In genomic region chr11:116853512-116853928, GRCm38 (mm10) we compare ENCODE assay signal across 8 mouse cellular contexts. TPM values are rescaled to one million over a fixed set of nuclear protein-coding genes. Genes with fewer than 3 reads are reported as not detected.
DNase-seq lines count a peak whose midpoint lies in the region; ATAC-seq and TF ChIP-seq lines count a peak whose summit lies in the region.

No protein-coding gene starts in this region.

- H3K4me1 ChIP-seq in hindbrain, postnatal 0 days (ENCODE audit: insufficient read depth, low read length), result no peaks in the 10 kb centered on the region; the same call in none of the 2 replicates
- peaks cover 25% of the 10 kb centered on the region; the same call in 1 of the 2 replicates for H3K4me1 ChIP-seq in megakaryocyte, embryonic 14.5 days

- no peak for TF ChIP-seq CTCF in hindbrain, postnatal 0 days (IDR thresholded peaks at IDR 0.05; ENCODE audit: low read depth)

- peaks cover 2% of the 10 kb centered on the region for H3K36me3 ChIP-seq in hindbrain, postnatal 0 days (ENCODE audit: insufficient read depth, low read length)
- H3K36me3 ChIP-seq in megakaryocyte, embryonic 14.5 days (replicated peaks; ENCODE audit: low read length), result peaks cover 49% of the 10 kb centered on the region

- H3K9me3 ChIP-seq in hindbrain, postnatal 0 days (ENCODE audit: low read length), result no peaks in the 10 kb centered on the region
- H3K9me3 ChIP-seq in megakaryocyte, embryonic 14.5 days, result no peaks in the 10 kb centered on the region

- peak; percentile 98 for DNase-seq in ZHBTc4 (ENCODE audit: low read depth, low spot score)
- DNase-seq in cerebellum, postnatal 4 days (ENCODE audit: low spot score in 2 of 2), result peak; percentile 95 to 97
- peak; percentile 98 for DNase-seq in gastrocnemius, adult 18-20 months (ENCODE audit: low spot score)
- DNase-seq in hindbrain, postnatal 0 days (ENCODE audit: low spot score), result peak; percentile 98
- peak; percentile 91 to 97 for DNase-seq in left cerebral cortex, adult 9 months (ENCODE audit: low spot score in 2 of 2)
- DNase-seq in right cerebral cortex, adult 2 months (ENCODE audit: low spot score in 2 of 2), result peak; percentile 98 to 99
- peak; percentile 97 for DNase-seq in urinary bladder, postnatal 36 days (ENCODE audit: low spot score in 2 of 2)

- H3K27ac ChIP-seq in hindbrain, postnatal 0 days, result peak overlapping the region; percentile 99

- ATAC-seq in hindbrain, postnatal 0 days, result peak; percentile 91

- WGBS in hindbrain, postnatal 0 days, result 2% methylated on average over 36 of the region's 36 CpGs

- peak overlapping the region; percentile 96 for H3K4me3 ChIP-seq in hindbrain, postnatal 0 days (ENCODE audit: low read length)
- H3K4me3 ChIP-seq in megakaryocyte, embryonic 14.5 days (replicated peaks), result peak overlapping the region; percentile 100

- no peaks in the 10 kb centered on the region for H3K27me3 ChIP-seq in hindbrain, postnatal 0 days (ENCODE audit: insufficient read depth, low read length)
- H3K27me3 ChIP-seq in megakaryocyte, embryonic 14.5 days (replicated peaks), result no peaks in the 10 kb centered on the region

- peak overlapping the region; percentile 92 for H3K4me2 ChIP-seq in hindbrain, postnatal 0 days (ENCODE audit: low read depth, low read length)

- peak overlapping the region; percentile 90 for H3K9ac ChIP-seq in hindbrain, postnatal 0 days (replicated peaks; ENCODE audit: low read length)

RNA-seq across cellular contexts. Expression of gene Srsf2, which starts 0.6 kb away (rescaled TPM):
- 10 to 100 TPM; 68.0 to 72.0 TPM for total RNA-seq in gastrocnemius, adult 18-20 months (2021)
- total RNA-seq in hindbrain, postnatal 0 days (2014; rRNA removed), result 228 and 253 TPM in 2 replicates
- 454 and 491 TPM in 2 replicates for polyA plus RNA-seq in hindbrain, postnatal 0 days (2015; fragmentation: Nextera tagmentation; extraction: Ambion mirVana)
- polyA plus RNA-seq in megakaryocyte, embryonic 14.5 days (2012; ENCODE audit: insufficient read depth, low replicate concordance), result 784 and 1,500 TPM in 2 replicates

RNA-seq across cellular contexts. Expression of gene Mfsd11, which starts 1.3 kb away (rescaled TPM):
- total RNA-seq in gastrocnemius, adult 18-20 months (2021), result 10 to 100 TPM; 19.1 to 26.2 TPM
- 38.7 and 45.6 TPM in 2 replicates for total RNA-seq in hindbrain, postnatal 0 days (2014; rRNA removed)
- polyA plus RNA-seq in hindbrain, postnatal 0 days (2015; fragmentation: Nextera tagmentation; extraction: Ambion mirVana), result 56.8 and 62.8 TPM in 2 replicates
- polyA plus RNA-seq in megakaryocyte, embryonic 14.5 days (2012; ENCODE audit: insufficient read depth, low replicate concordance), result 12.5 and 24.2 TPM in 2 replicates

RNA-seq across cellular contexts. Expression of gene Jmjd6, which starts 10.3 kb away (rescaled TPM):
- total RNA-seq in gastrocnemius, adult 18-20 months (2021), result 10 to 100 TPM; 18.4 to 28.1 TPM
- 31.9 and 37.5 TPM in 2 replicates for total RNA-seq in hindbrain, postnatal 0 days (2014; rRNA removed)
- polyA plus RNA-seq in hindbrain, postnatal 0 days (2015; fragmentation: Nextera tagmentation; extraction: Ambion mirVana), result 48.1 and 48.6 TPM in 2 replicates
- 29.3 and 63.2 TPM in 2 replicates for polyA plus RNA-seq in megakaryocyte, embryonic 14.5 days (2012; ENCODE audit: insufficient read depth, low replicate concordance)

RNA-seq across cellular contexts. Expression of gene Mettl23, which starts 10.4 kb away (rescaled TPM):
- total RNA-seq in gastrocnemius, adult 18-20 months (2021), result 10 to 100 TPM; 40.1 to 41.4 TPM
- total RNA-seq in hindbrain, postnatal 0 days (2014; rRNA removed), result 30.1 and 43.2 TPM in 2 replicates
- polyA plus RNA-seq in hindbrain, postnatal 0 days (2015; fragmentation: Nextera tagmentation; extraction: Ambion mirVana), result 50.8 and 54.4 TPM in 2 replicates
- polyA plus RNA-seq in megakaryocyte, embryonic 14.5 days (2012; ENCODE audit: insufficient read depth, low replicate concordance), result 14.3 and 18.3 TPM in 2 replicates

RNA-seq across cellular contexts. Expression of gene Mxra7, which starts 25.7 kb away (rescaled TPM):
- 1 to 10 TPM; 5.2 to 8.2 TPM for total RNA-seq in gastrocnemius, adult 18-20 months (2021)
- total RNA-seq in hindbrain, postnatal 0 days (2014; rRNA removed), result 36.6 and 38.3 TPM in 2 replicates
- polyA plus RNA-seq in hindbrain, postnatal 0 days (2015; fragmentation: Nextera tagmentation; extraction: Ambion mirVana), result 41.9 and 50.2 TPM in 2 replicates
- not detected in 2 replicates for polyA plus RNA-seq in megakaryocyte, embryonic 14.5 days (2012; ENCODE audit: insufficient read depth, low replicate concordance)

Comparison
In these comparisons a context has a peak if more than half of its experiments do, and no peak if none do; other contexts are left out.
1. Peak in every context shown above with its lines: DNase-seq, ATAC-seq, H3K4me3 ChIP-seq and H3K27ac ChIP-seq.